10 mouse cellular contexts compared by ENCODE assay signal in genomic region chr8:125338222-125338621, GRCm38 (mm10).
A peak's percentile ranks its signal among the peaks of the same experiment; 100 is the strongest.
DNase-seq lines count a peak whose midpoint lies in the region; ATAC-seq and TF ChIP-seq lines count a peak whose summit lies in the region.
"Had no signal": no experiment of that assay in that cellular context is flagged by ENCODE, and none has a peak within 500 bp of the region (broad histone marks: within the 10 kb centered on the region; RNA-seq: fewer than 3 reads in every experiment).

No protein-coding gene starts in this region.

- TF ChIP-seq CTCF in forebrain, postnatal 0 days (IDR thresholded peaks at IDR 0.05; ENCODE audit: low read depth): peak; percentile 50

- H3K27ac ChIP-seq in forebrain, postnatal 0 days (ENCODE audit: low read depth, low read length): no peak overlapping the region
- no peak overlapping the region for H3K27ac ChIP-seq in forebrain, embryonic 14.5 days (ENCODE audit: low read depth, low read length)
- no peak overlapping the region for H3K27ac ChIP-seq in kidney, embryonic 16.5 days (ENCODE audit: low read length)

- no peaks in the 10 kb centered on the region for H3K9me3 ChIP-seq in forebrain, postnatal 0 days (ENCODE audit: low read length)
- no peaks in the 10 kb centered on the region for H3K9me3 ChIP-seq in forebrain, embryonic 14.5 days (replicated peaks; ENCODE audit: control insufficient read depth, low read length)
- 0 out of 2 replicates have a peak, but pooled peaks cover 3% of the 10 kb centered on the region for H3K9me3 ChIP-seq in kidney, embryonic 16.5 days (ENCODE audit: low read length)

- ATAC-seq in forebrain, postnatal 0 days: no peak
- ATAC-seq in forebrain, embryonic 14.5 days: no peak
- peak; percentile 60; the same call in 1 of the 2 replicates for ATAC-seq in kidney, embryonic 16.5 days (ENCODE audit: low FRiP score, low TSS enrichment)

- no peak for DNase-seq in forebrain, postnatal 0 days
- no peak for DNase-seq in forebrain, embryonic 14.5 days (ENCODE audit: low spot score)
- DNase-seq in thymus, postnatal 14 days: peak; percentile 21
- DNase-seq in thymus, adult 18-20 months: no peak
- DNase-seq in right cerebral cortex, postnatal 4 days: no peak
- no peak for DNase-seq in urinary bladder, postnatal 25 days (ENCODE audit: low spot score)
- DNase-seq in layer of hippocampus, postnatal 14 days (ENCODE audit: low spot score in 2 of 2): no peak
- DNase-seq: cerebellum, postnatal 36 days had no signal

- peaks cover 4% of the 10 kb centered on the region; the same call in 1 of the 2 replicates for H3K4me1 ChIP-seq in forebrain, postnatal 0 days (ENCODE audit: insufficient read depth)
- H3K4me1 ChIP-seq in forebrain, embryonic 14.5 days (ENCODE audit: control insufficient read depth, insufficient read depth, low read length): peaks cover 14% of the 10 kb centered on the region
- peaks cover 38% of the 10 kb centered on the region for H3K4me1 ChIP-seq in kidney, embryonic 16.5 days (ENCODE audit: insufficient read depth, low read length)
- H3K4me1 ChIP-seq: megakaryocyte, embryonic 14.5 days had no signal

- no peaks in the 10 kb centered on the region for H3K27me3 ChIP-seq in forebrain, postnatal 0 days (ENCODE audit: insufficient read depth, low read length)
- no peaks in the 10 kb centered on the region for H3K27me3 ChIP-seq in forebrain, embryonic 14.5 days (replicated peaks; ENCODE audit: control insufficient read depth, insufficient read depth, low read length)
- no peaks in the 10 kb centered on the region for H3K27me3 ChIP-seq in kidney, embryonic 16.5 days (ENCODE audit: insufficient read depth, low read length)

- no peaks in the 10 kb centered on the region for H3K36me3 ChIP-seq in forebrain, postnatal 0 days (ENCODE audit: insufficient read depth)
- no peaks in the 10 kb centered on the region for H3K36me3 ChIP-seq in forebrain, embryonic 14.5 days (ENCODE audit: control insufficient read depth, insufficient read depth, low read length)
- no peaks in the 10 kb centered on the region for H3K36me3 ChIP-seq in kidney, embryonic 16.5 days (ENCODE audit: insufficient read depth, low read length)

- no peak overlapping the region for H3K4me3 ChIP-seq in forebrain, postnatal 0 days (ENCODE audit: low read depth, low read length)
- no peak overlapping the region for H3K4me3 ChIP-seq in forebrain, embryonic 14.5 days (ENCODE audit: low read depth, low read length)
- H3K4me3 ChIP-seq in kidney, embryonic 16.5 days (ENCODE audit: low read length): no peak overlapping the region
- H3K4me3 ChIP-seq: megakaryocyte, embryonic 14.5 days had no signal

- H3K9ac ChIP-seq in forebrain, postnatal 0 days: no peak overlapping the region
- no peak overlapping the region for H3K9ac ChIP-seq in forebrain, embryonic 14.5 days (ENCODE audit: low read length)
- no peak overlapping the region for H3K9ac ChIP-seq in kidney, embryonic 16.5 days (replicated peaks; ENCODE audit: low read length)

- WGBS in forebrain, postnatal 0 days: 55% methylated on average over 6 of the region's 6 CpGs
- WGBS in forebrain, embryonic 14.5 days: 48% methylated on average over 6 of the region's 6 CpGs
- WGBS in kidney, embryonic 16.5 days: 10% methylated on average over 6 of the region's 6 CpGs

- H3K4me2 ChIP-seq in forebrain, postnatal 0 days (ENCODE audit: low read depth): no peak overlapping the region
- no peak overlapping the region for H3K4me2 ChIP-seq in forebrain, embryonic 14.5 days (ENCODE audit: low read length)
- H3K4me2 ChIP-seq in kidney, embryonic 16.5 days (replicated peaks; ENCODE audit: low read depth, low read length): peak overlapping the region; percentile 11; the same call in 1 of the 2 replicates
